Mouse (Mus musculus): ENCODE results near the gene Alox5.

DNA sequence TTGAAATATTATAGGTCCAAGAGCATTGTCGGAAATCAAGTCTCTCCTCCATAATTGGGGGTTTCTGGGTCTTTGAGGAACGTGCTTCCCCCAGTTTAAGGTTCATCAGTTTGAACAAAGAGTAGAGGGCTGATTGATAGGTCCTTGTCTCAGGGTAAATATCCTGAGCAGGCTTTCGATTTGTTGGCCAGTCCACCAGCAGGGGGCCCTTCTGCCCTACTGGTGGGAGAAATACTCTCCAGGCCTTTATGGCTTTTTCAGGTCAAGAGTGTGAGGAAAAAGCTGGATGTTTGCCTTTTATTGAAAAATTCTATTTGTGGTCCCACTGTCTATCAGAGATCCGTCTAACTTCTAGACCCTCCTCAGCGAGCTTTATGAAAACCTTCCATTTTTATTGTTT, 32.7 kb downstream of the Alox5 start:
- TF ChIP-seq CTCF (IDR thresholded peaks at IDR 0.05; ENCODE audit: low read depth, low read length) (peak; percentile 60), POLR2A (IDR thresholded peaks at IDR 0.05; ENCODE audit: borderline replicate concordance, low read depth, low read length) (no peak)
